Mouse (Mus musculus): ENCODE measurements at regions not wholly inside any gene's neighbourhood (a gene's known extent, or its start where the extent isn't known, plus 50 kb on each side); places are given as distances from the start of the nearest gene placed in this dataset.

- TF ChIP-seq MYOD1 (IDR thresholded peaks at IDR 0.05; ENCODE audit: control insufficient read depth, insufficient read length, low read depth) (no peak), CTCF (IDR thresholded peaks at IDR 0.05; ENCODE audit: control insufficient read depth, insufficient read depth, insufficient read length) (no peak), MAX (IDR thresholded peaks at IDR 0.05) (no peak), CEBPB (IDR thresholded peaks at IDR 0.05; ENCODE audit: low read depth) (no peak)
Observed at GRCm38 (mm10) chr7:72974384-72974783, 400.9 kb upstream of the Rgma start.
